Mouse (Mus musculus) forebrain, postnatal 0 days (tissue): ENCODE measurements around the gene Rnf220. TPM values are rescaled to one million over a fixed set of nuclear protein-coding genes. Genes with fewer than 3 reads are reported as not detected.
A peak's percentile ranks its signal among the peaks of the same experiment; 100 is the strongest.

Source experiments
- ATAC-seq: fragments of 200-750 bp; cut with Nextera tagmentation; 2 replicates; pipeline ENCODE4 v1.8.0; 2017; ENCODE audit warnings: mild to moderate bottlenecking, moderate library complexity
- DNase-seq: peaks from one replicate; pipeline ENCODE4 v3.0.0-alpha.2; 2015
- H3K27ac ChIP-seq: fragments of 300-500 bp; sonication (generic); 2 replicates; pipeline ENCODE4 v1.5.1; 2014; ENCODE audit warnings: low read depth, mild to moderate bottlenecking, antibody characterized with exemption, low read length, moderate library complexity, mixed read lengths
- H3K27me3 ChIP-seq: fragments of 300-500 bp; sonication (generic); 2 replicates; pipeline ENCODE4 v1.6.1; 2014; ENCODE audit warnings: mild to moderate bottlenecking, low read length, mixed read lengths; ENCODE audit not compliant: insufficient read depth
- H3K36me3 ChIP-seq: fragments of 300-500 bp; sonication (generic); 2 replicates; pipeline ENCODE4 v1.6.1; 2014; ENCODE audit warnings: mild to moderate bottlenecking, moderate library complexity; ENCODE audit not compliant: insufficient read depth
- H3K4me1 ChIP-seq: fragments of 300-500 bp; sonication (generic); 2 replicates; pipeline ENCODE4 v1.6.1; 2014; ENCODE audit warnings: antibody characterized with exemption; ENCODE audit not compliant: insufficient read depth
- H3K4me2 ChIP-seq: fragments of 300-500 bp; sonication (generic); 2 replicates; pipeline ENCODE4 v1.6.1; 2014; ENCODE audit warnings: low read depth, mild to moderate bottlenecking, moderate library complexity
- H3K4me3 ChIP-seq: fragments of 300-500 bp; sonication (generic); 2 replicates; pipeline ENCODE4 v1.5.1; 2014; ENCODE audit warnings: low read depth, low read length, mixed read lengths
- H3K9ac ChIP-seq: fragments of 300-500 bp; sonication (generic); 2 replicates; pipeline ENCODE4 v1.6.1; 2014; ENCODE audit warnings: mild to moderate bottlenecking
- H3K9me3 ChIP-seq: fragments of 300-500 bp; sonication (generic); 2 replicates; pipeline ENCODE4 v1.6.1; 2016; ENCODE audit warnings: low read length
- CTCF ChIP-seq: sonication (generic); IDR thresholded peaks from 2 replicates; pipeline ENCODE4 v1.5.1; 2016; ENCODE audit warnings: antibody characterized with exemption, control low read depth, low read depth
- WGBS: fragments of 180-500 bp; shearing (Covaris S2); extraction: QIAGEN DNeasy Blood & Tissue Kit; methylation state at CpG from one replicate; pipeline ENCODE4 v1.1.7; 2014; 5-methylcytosine and 5-hydroxymethylcytosine counted together
- polyA plus RNA-seq: library from polyadenylated mRNA; unstranded; fragments of >200 nt; fragmentation: Nextera tagmentation; extraction: Ambion mirVana; gene quantifications from 2 replicates; pipeline ENCODE4 v1.2.1, GENCODE M21; 2015
- total RNA-seq: library from RNA; depleted of rRNA; stranded (reverse); fragments of >200 nt; gene quantifications from 2 replicates; pipeline ENCODE4 v1.2.3, GENCODE M21; 2014

The Rnf220 gene
- total and polyA plus RNA-seq, 2 experiments from 2014 or later: 140 to 185 TPM

GRCm38 (mm10) chr4:117416827-117417226, 80.0 kb downstream of the Rnf220 start:
- H3K9me3 ChIP-seq: no peaks in the 10 kb centered on the region
- no peaks in the 10 kb centered on the region for H3K36me3 ChIP-seq
- no peak for DNase-seq
- no peak for TF ChIP-seq CTCF
- no peak for ATAC-seq
- WGBS: 62% methylated on average over 1 of the region's 1 CpGs
- H3K4me3 ChIP-seq: no peak overlapping the region
- H3K9ac ChIP-seq: no peak overlapping the region
- H3K4me2 ChIP-seq: no peak overlapping the region
- no peak overlapping the region for H3K27ac ChIP-seq
- H3K27me3 ChIP-seq: no peaks in the 10 kb centered on the region
- no peaks in the 10 kb centered on the region for H3K4me1 ChIP-seq

- no peaks in the 10 kb centered on the region for H3K27me3 ChIP-seq
- WGBS: 29% methylated on average over 3 of the region's 3 CpGs
Observed at GRCm38 (mm10) chr4:117410049-117410410, 86.8 kb downstream of the Rnf220 start.

DNA sequence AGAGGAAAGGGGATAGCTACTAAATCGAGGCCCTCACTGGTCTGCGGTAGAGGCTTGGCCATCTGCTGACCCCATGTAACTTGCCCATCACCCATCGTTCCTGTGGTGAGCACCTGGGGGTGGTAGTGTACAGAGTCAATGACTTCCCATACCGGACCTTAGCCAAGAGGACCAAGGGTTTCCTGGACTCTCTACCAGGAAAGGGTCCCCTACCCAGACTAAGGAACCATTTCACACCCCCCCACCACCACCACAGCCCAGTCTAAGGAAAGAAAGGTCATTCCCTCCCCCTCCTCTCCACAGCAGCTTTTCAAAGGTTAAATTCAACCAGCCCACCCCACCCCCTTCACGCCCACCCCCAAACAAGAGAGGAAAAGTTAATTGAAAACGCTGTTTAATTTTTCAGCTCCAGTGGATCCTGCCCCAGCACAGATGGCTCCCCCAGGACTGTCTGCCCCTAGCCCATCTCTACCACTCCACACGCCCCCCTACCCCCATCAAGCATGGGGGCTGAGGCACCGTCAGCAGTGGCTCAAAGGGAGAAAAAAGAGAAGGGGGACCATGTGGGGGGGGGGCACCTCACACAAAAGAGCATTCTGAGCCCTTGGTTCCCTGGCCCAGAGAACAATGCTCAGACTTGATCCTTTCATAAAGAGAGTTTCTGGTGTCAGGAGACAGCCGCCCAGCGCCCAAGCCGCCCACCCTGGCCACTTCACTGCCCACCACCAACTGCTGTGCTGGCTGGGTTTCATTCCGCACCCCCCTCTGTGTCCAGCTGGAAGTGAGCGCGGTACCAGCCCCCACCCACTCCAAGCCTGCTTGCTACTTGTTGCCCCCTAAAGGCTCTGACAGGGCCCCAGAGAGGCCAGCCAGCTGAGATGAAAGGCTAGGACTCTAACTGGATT, 87.5 kb downstream of the Rnf220 start:
- no peak overlapping the region for H3K4me3 ChIP-seq
- H3K27ac ChIP-seq: no peak overlapping the region
- no peak overlapping the region for H3K9ac ChIP-seq
- DNase-seq (no peak), ATAC-seq (peak; percentile 42)
- peaks cover 8% of the 10 kb centered on the region for H3K4me1 ChIP-seq
- no peak overlapping the region for H3K4me2 ChIP-seq
- WGBS: 26% methylated on average over 14 of the region's 14 CpGs
- H3K36me3 ChIP-seq: no peaks in the 10 kb centered on the region
- H3K9me3 ChIP-seq: no peaks in the 10 kb centered on the region
- H3K27me3 ChIP-seq: no peaks in the 10 kb centered on the region
- TF ChIP-seq CTCF: no peak

More at GRCm38 (mm10) chr4:117410049-117410410, 86.8 kb downstream of the Rnf220 start:
- no peak overlapping the region for H3K27ac ChIP-seq
- H3K9me3 ChIP-seq: no peaks in the 10 kb centered on the region
- H3K4me1 ChIP-seq: peaks cover 8% of the 10 kb centered on the region
- no peak for TF ChIP-seq CTCF
- ATAC-seq (no peak; the same call in 1 of the 2 replicates), DNase-seq (no peak)
- H3K4me3 ChIP-seq: no peak overlapping the region
- no peak overlapping the region for H3K4me2 ChIP-seq
- H3K9ac ChIP-seq: no peak overlapping the region
- no peaks in the 10 kb centered on the region for H3K36me3 ChIP-seq

DNA sequence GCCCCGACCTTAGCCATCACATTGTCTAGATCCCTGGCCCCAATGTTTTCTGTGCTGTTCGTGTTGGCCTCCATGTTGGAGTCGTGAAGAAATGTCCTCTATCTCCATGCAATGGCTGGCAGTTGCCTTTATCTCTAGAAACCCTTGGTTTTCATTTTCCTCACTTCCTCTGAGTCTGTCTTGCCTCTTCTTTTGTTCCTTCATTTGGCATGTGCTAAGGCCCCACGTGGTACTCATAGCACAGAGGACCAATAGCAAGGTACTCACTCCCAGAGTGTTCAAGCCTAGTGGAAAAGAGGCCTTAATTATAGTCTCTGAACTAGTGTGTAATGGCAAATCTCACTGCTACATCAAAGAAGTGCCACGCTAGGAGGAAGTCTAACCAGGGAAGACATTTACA, 88.9 kb downstream of the Rnf220 start:
- Histone ChIP-seq H3K36me3 (no peaks in the 10 kb centered on the region), H3K27me3 (no peaks in the 10 kb centered on the region), H3K4me1 (peaks cover 8% of the 10 kb centered on the region), H3K27ac (no peak overlapping the region), H3K9me3 (no peaks in the 10 kb centered on the region), H3K4me2 (no peak overlapping the region), H3K9ac (no peak overlapping the region), H3K4me3 (no peak overlapping the region)
- ATAC-seq (no peak), DNase-seq (no peak)
- WGBS: 81% methylated on average over 5 of the region's 5 CpGs
- TF ChIP-seq CTCF: no peak

DNA sequence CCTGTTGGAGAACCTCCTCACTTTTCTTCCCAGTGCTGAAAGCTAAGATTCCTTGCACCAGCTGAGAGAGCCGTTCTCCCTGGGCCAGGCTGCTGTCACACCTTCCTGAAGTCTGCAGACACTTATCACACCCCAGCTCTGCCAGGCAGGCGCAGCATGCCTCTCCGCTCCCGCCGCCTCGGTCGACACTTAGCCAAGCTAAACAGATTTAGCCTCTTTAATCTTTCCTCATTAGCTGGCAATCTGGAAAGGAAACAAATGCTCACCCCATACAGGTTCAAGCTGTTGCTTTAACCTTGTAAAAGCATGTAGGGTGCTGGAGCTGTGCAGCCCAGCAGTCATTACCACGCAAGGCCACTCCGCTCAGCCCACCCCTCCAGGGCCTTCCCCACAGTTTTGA, 90.9 kb downstream of the Rnf220 start:
- no peaks in the 10 kb centered on the region for H3K27me3 ChIP-seq

DNA sequence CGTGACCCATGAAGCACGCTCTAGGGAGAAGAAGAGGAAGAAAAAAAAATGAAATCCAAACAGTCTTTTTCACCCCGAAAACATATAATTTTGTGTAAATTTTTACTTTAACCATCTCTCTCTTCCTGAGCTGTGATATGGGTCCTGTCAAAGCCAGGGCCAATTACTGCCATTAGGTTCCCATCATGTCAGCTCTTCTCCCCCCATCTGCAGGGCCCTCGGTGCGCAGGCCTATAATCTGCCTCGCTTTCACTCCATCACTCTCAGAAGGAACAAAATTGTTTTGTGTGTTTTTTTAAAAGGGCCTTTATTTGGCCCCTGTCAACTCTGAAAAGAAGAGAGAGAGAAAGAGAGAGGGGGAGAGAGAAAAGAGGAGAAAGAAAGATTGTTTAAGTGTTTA, 91.6 kb downstream of the Rnf220 start:
- H3K36me3 ChIP-seq: no peaks in the 10 kb centered on the region
- DNase-seq: no peak
- H3K27me3 ChIP-seq: no peaks in the 10 kb centered on the region
- no peak for TF ChIP-seq CTCF
- ATAC-seq: peak; percentile 56; the same call in 1 of the 2 replicates
- H3K9ac ChIP-seq: no peak overlapping the region
- 48% methylated on average over 6 of the region's 6 CpGs for WGBS
- no peak overlapping the region for H3K4me2 ChIP-seq
- peaks cover 8% of the 10 kb centered on the region for H3K4me1 ChIP-seq
- no peak overlapping the region; the same call in 1 of the 2 replicates for H3K27ac ChIP-seq
- H3K9me3 ChIP-seq: no peaks in the 10 kb centered on the region
- H3K4me3 ChIP-seq: no peak overlapping the region

More for the DNA sequence above, 90.9 kb downstream of the Rnf220 start:
- no peaks in the 10 kb centered on the region for H3K9me3 ChIP-seq
- TF ChIP-seq CTCF: no peak
- ATAC-seq (peak; percentile 71), DNase-seq (no peak)
- H3K9ac ChIP-seq: no peak overlapping the region
- peaks cover 8% of the 10 kb centered on the region for H3K4me1 ChIP-seq
- no peak overlapping the region; the same call in 1 of the 2 replicates for H3K27ac ChIP-seq
- WGBS: 17% methylated on average over 9 of the region's 9 CpGs
- H3K36me3 ChIP-seq: no peaks in the 10 kb centered on the region
- no peak overlapping the region for H3K4me2 ChIP-seq
- H3K4me3 ChIP-seq: no peak overlapping the region

- H3K4me3 ChIP-seq: no peak overlapping the region
- H3K4me2 ChIP-seq: no peak overlapping the region
- TF ChIP-seq CTCF: no peak
- peaks cover 5% of the 10 kb centered on the region for H3K4me1 ChIP-seq
- no peak overlapping the region for H3K9ac ChIP-seq
- no peaks in the 10 kb centered on the region for H3K27me3 ChIP-seq
- WGBS: 46% methylated on average over 3 of the region's 3 CpGs
- no peak for DNase-seq
- H3K27ac ChIP-seq: no peak overlapping the region
- no peaks in the 10 kb centered on the region for H3K36me3 ChIP-seq
- ATAC-seq: no peak
- no peaks in the 10 kb centered on the region for H3K9me3 ChIP-seq
Observed at GRCm38 (mm10) chr4:117403411-117403810, 93.4 kb downstream of the Rnf220 start.
